Mouse (Mus musculus): Measurements from ENCODE around the gene Gpsm2.

Gpsm2 gene

DNA sequence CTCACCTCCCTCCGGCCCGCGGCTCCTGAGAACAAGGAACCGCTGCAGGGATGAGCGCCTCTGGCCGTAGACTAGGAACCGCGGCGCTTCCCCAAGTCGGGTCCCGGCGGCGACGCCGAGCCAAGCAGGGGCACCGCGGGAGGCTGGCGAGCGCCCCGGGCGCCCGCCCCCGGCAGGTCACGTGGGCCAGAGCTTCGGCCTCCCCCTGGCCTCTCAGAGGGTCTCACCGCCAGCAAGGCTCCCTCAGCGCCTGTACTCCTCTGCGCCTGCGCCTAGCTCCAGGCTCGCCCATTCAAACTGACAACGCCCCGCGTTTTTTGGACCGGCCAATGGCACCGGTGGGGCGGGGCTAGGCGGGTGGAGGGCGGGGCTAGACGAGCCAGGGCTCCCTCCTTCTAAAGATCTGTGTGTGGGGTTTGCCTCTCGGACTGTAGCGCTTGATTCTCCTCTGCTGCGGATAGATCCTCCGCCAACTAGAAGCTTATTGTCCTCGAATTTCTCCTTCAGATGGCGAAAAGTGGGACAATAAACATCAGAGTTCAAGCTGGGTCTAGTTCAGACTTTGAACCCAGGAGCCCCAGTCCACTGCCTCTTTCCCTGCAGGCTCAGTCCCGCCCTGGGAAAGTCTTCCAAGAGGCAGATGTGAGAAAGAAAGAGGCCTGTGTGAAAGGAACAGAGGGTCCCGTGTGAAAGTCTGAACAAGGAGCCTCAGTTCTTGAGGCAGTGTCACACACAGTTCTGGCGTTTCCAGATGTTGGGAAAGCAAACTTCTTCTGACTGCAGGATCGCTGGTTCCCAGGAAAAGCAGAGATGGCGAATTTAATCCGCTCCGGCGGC is at the start of gene Gpsm2:
Gene Gpsm2, minus strand, starts transcription at position 274 of the 837 bp plus-strand sequence.
- CTCF ChIA-PET = interaction anchor here (0.6 to 0.8 kb wide), 2 partner anchors 35 to 209 kb away, joined by 3 to 7 read pairs; no protein-coding TSS in a partner anchor

DNA sequence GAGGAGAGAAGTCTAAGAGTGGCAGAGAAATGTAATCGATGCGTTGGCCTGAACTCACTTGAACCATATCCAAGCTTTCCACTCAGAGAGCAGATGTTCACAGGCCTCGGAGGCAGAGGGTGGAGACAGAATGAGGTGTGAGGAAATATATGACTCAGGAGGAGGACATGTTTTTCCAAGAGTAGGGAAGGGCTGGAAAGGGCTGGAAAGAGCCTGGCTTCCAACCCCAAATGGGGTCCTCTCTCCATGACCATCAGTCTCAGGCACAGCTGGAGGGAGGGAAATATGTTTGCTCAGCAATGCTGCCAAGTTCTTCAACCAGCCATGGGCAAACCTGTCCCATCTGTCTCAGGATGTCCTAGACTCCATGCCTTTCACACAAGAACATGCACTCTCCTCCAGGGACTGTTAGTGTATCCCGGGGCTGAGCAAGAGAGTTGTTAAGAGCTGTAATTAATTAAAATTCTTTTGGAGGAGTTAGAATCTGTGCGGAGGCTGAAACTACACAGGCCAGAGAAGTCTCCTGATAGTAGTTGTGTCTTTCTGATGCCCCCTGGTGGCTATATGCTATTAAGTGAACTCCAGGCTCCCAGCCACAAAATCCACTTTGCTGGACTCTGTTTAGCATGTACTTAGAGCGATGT is 48.7 kb upstream of the Gpsm2 start:
- CTCF ChIA-PET = no interaction called here

- CTCF ChIA-PET = interaction anchor here (0.5 to 0.6 kb wide), 3 partner anchors 142 to 979 kb away, joined by 3 to 4 read pairs (median 3); partner anchors contain the start of gene Prpf38b
These were observed 47.4 kb upstream of the Gpsm2 start for GRCm38 (mm10) chr3:108769547-108769946.

DNA sequence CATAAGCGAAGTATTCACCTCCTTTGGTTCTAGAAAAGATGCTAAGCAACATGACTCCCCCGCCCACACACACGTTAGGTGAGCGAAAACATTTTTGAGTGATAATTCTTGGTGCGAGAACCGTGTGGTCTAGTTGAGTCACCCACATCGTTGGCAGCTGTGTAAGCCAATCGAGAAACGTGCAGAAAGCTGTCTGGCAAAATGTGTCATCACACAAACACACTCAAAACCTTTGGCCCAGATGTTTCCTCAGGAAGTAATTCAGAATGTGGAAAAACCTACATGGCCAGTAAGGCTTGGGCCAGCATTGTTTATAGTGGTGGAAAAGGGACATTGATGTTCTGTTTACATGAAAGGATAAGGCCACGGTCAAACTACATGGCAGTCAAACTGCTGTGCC is 45.3 kb upstream of the Gpsm2 start:
- CTCF ChIA-PET = no interaction called here

DNA sequence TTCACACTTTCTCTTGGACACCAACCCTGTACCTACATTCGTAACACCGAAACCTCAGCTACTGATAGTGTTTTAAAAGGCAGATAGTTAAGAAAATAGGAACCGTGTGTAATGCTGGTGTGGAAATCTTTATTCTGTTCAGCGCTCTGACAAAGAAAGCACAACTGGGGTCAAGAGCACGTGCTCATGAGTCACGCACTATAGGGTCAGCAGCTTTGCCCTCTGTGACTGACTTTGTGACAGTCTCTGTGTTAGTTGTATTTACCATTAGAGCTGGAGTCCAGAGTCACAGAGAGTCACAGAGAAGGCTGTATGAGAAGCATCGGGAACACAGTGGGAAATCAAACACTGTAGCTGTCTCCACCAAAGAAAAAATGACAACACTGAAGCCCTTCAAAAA is 44.8 kb upstream of the Gpsm2 start:
- CTCF ChIA-PET = interaction anchor here (0.7 kb wide), 1 partner anchor 1039 kb away, joined by 3 read pairs; no protein-coding TSS in a partner anchor

DNA sequence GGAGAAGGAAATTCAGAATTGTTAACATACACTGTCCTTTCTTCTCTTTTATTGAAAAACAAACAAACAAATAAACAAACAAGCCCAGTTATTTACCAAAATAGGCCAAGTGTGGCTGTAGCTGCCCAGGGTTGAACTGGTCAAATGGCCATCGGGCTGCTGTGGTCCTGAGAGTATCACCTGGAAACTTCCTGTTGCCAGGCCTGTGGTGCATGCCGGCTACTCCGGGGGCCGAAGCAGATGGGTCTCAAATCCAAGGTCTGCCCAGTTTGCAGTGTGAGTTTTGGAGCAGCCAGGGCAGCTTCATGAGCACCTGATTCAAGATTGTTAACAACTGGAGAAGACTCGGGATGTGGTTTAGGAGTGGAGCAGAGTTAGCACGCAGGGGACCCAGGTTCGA is 43.4 kb upstream of the Gpsm2 start:
- CTCF ChIA-PET = no interaction called here

DNA sequence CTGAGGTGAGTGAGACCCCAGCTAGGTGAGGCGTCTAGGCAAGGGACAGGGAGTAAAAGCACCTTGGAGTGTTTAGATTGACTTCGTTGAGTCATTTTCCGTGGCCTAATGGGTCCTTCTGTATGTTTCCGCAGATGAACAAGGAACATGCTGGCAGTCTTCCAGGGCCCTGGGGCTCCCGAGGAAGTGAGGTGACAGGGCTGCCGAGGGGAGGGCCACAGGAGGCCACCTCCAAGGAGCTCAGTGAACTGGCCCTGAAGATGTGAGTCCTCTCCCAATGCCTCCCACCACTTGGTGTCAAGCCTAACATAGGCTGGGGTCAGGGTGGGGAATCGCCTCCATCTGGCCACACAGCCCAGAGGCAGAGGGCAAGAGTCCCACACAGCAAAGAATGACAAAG is 42.9 kb upstream of the Gpsm2 start:
- CTCF ChIA-PET = no interaction called here

GRCm38 (mm10) chr3:108763691-108764090 is 41.6 kb upstream of the Gpsm2 start:
- CTCF ChIA-PET = no interaction called here

DNA sequence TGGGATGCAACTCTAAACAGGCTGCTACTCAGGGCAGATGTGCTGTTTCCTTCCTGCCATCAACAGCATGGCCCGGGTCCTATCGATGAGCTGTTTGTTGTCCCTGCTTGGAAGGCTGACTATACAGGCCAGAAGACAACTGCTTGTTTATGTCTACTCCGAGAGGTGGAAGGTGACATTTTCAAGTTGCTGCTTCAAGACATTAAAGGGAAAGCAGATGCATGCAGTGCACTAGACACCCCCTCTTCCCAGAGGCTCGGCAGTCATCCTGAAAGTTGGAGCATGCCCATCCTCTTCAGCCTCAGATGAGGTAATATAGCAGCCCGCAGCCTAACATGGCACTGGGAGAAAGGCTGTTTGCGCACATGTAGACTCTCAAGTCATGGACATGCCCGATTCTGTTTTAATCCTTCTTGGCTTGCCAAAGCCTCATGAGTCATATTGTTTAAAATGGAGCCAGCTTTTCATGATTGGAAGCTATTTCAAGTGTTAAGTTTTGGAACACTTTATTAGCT is 40.5 kb upstream of the Gpsm2 start:
- CTCF ChIA-PET = no interaction called here

DNA sequence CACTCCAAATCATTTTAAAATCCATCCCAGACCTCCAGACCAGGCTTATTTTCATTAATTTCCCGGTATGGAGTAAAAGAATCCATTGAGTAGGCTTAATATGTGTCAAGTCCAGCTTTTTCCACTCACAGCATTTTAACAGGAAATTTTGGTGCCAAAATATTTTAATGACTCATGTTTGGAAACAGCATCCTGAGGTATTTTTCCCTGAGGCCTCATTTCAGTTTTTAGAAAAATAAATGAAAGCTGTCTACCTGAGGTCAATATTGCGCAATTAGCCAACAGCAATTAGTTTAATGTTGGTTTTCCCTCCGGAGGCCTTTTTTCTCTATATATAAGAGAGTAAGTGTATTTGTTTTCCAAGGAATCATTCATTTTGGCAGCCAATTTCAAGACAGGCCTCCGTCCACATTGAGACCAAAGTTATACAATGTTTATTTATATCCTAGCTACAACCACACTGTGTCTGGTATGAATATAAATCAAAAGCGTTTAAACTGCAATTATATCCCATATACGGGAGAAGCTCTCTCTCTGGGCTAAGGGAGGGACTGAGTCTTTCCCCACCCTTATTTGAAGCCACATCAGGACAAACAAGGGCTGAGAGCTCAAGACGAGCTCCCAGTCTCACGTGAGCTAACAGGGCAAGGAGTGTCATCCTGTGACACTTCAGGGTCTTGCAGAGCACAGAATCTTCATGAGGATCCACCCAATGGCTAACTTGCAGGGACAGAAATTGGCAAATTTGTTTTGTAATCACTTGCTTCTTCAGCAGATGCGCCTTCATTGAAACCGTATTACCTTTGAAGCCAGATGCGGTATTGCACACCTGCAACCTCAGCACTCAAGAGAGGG is 37.7 kb upstream of the Gpsm2 start:
- CTCF ChIA-PET = no interaction called here

DNA sequence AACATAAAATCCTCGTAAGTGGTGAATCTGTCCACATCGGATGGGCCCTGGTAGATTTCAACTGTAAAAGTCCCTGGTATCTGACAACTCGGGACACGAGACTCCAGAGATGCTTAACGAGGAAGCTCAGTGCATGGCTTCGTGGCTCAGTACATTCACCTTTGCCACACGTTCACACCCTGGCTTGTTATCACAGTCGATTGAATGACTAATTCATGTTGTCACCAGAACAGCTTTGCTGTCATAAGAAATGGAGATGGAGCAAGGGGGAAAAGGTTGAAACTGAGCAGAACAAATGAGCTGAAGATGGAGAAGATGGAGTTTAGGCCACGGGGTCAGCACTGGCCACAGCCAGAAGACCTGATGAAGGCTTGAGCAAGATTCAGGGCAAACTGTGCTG is 35.5 kb upstream of the Gpsm2 start:
- CTCF ChIA-PET = no interaction called here

DNA sequence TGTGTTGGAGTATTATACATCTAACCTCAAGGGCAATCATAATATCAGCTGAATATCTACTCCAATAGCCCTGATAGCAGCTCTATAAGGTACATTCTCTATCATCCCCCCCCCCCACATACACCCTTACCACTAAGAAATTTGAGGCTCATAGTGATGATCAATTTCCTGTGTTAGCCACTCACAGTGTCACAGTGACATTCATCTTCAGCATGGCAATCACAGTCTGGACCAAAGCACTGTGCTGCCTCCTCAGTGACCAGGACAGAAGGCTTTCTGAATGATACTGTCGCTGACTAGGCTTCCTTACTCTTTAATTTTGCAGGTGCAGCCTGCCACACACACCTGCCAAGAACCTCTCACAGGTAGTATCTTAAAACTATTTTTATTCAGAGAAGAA is 34.0 kb upstream of the Gpsm2 start:
- CTCF ChIA-PET = interaction anchor here (0.6 kb wide), 2 partner anchors 53 to 1119 kb away, joined by 4 to 7 read pairs; no protein-coding TSS in a partner anchor

DNA sequence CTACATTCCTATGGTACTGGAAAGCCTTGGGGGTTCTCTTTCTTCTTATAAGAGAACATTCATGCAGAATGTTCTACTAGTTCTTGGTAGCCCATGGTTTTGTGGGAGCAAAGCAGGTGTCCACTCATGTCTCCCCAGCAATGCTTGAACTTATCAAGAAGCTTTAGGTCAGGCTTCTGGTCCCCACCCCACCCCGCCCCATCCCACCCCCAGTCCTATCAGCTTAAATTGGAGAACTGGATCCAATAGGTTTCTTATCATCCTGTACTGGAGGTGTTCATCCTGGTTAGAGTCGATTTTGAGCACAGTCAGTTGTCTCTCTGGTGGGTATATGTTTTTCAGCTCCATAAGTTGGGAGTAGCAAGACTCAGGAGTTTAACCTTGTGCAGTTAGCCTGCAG is 33.4 kb upstream of the Gpsm2 start:
- CTCF ChIA-PET = interaction anchor here (0.6 kb wide), 2 partner anchors 96 to 1118 kb away, joined by 3 to 4 read pairs; no protein-coding TSS in a partner anchor

GRCm38 (mm10) chr3:108754541-108754940 is 32.4 kb upstream of the Gpsm2 start:
- CTCF ChIA-PET = no interaction called here

- CTCF ChIA-PET = no interaction called here
These were observed 29.6 kb upstream of the Gpsm2 start for GRCm38 (mm10) chr3:108751691-108752090.

GRCm38 (mm10) chr3:108751061-108751460 is 29.0 kb upstream of the Gpsm2 start:
- CTCF ChIA-PET = no interaction called here

- CTCF ChIA-PET = no interaction called here
These were observed 22.0 kb upstream of the Gpsm2 start for GRCm38 (mm10) chr3:108744060-108744459.

DNA sequence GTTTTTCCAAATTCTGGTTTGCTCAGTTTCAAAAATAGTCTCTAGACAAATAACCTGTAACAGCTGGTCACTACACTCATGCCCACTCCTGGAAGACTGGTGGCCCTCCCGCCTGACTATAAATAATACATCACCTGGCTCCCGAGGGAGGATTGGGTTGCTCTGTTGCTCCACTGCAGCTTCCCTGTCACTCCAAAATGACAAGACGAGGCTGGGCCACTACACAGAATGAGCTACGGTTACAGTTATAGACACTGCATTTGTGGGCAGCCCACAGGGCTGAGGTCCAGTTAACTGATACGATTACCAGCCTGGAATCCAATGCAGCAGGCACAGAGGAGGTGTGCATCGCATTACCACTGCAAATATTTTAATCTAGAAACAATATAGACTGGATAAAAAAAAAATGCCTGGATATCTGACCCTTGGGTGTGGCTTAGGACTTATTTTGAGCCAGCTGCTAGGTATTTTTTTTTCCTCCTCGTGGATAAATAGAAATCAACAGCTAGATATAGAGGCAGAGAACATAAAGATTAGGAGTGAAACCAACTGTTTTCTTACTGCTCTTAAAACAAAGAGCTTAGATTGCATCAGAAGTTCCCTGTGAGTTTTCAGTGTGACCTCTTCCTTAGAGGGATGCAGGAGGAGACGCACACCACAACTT is 17.1 kb upstream of the Gpsm2 start, which contains the start of gene Aknad1:
Gene Aknad1, plus strand, starts transcription at position 614 of the 664 bp plus-strand sequence.
- CTCF ChIA-PET = no interaction called here

DNA sequence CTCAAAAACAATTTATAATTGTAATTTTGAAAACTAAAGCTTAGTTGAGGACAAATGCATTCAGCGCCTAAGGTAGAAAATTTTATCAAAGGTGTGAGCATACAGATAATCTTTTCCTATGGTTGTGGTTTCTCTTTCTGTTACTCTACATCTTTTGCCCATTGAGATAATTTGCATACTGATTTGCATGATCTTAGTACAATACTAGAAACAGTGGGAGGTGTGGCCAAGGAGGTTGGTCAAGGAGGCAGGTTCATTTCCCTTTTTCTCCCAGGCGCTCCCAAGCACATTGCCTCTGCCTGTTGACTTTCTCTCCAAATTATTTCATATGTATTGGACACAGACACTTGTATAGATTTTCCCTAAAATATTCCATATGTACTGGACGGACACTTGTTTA is 15.7 kb upstream of the Gpsm2 start:
- CTCF ChIA-PET = no interaction called here

GRCm38 (mm10) chr3:108730316-108730715 is 8.2 kb upstream of the Gpsm2 start:
- CTCF ChIA-PET = no interaction called here

- CTCF ChIA-PET = interaction anchor here (0.6 kb wide), 1 partner anchor 9 kb away, joined by 8 read pairs; no protein-coding TSS in a partner anchor
These were observed 5.7 kb upstream of the Gpsm2 start for GRCm38 (mm10) chr3:108727776-108728175.
